Mouse (Mus musculus) brown adipose tissue, adult 24 weeks (tissue): ENCODE measurements around the gene Zfp612. TPM values are rescaled to one million over a fixed set of nuclear protein-coding genes. Genes with fewer than 3 reads are reported as not detected.

ENCODE experiments used
- H3K27ac ChIP-seq: fragments of 200-500 bp; replicated peaks from 2 replicates; pipeline ENCODE4 v1.5.1; 2012; ENCODE audit warnings: low read depth, mild to moderate bottlenecking, low read length
- H3K4me1 ChIP-seq: fragments of 200-500 bp; 2 replicates; pipeline ENCODE4 v1.6.1; 2012; ENCODE audit warnings: low read length, mixed read lengths; ENCODE audit not compliant: control insufficient read depth, insufficient read depth, insufficient read length
- H3K4me3 ChIP-seq: fragments of 200-500 bp; 2 replicates; pipeline ENCODE4 v1.5.1; 2012; ENCODE audit warnings: low read depth, mild to moderate bottlenecking, low read length, moderate library complexity; ENCODE audit not compliant: insufficient read depth
- polyA plus RNA-seq: library from polyadenylated mRNA; stranded (reverse); fragments of >200 nt; gene quantifications from 2 replicates; pipeline ENCODE4 v1.2.4, GENCODE M21; 2012; ENCODE audit not compliant: missing spikeins, insufficient read depth, insufficient read length

The Zfp612 gene
- polyA plus RNA-seq, 1 experiment, result 1.7 TPM

- no peak overlapping the region for H3K4me3 ChIP-seq
- H3K4me1 ChIP-seq, result peaks cover 3% of the 10 kb centered on the region; the same call in 1 of the 2 replicates
- no peak overlapping the region for H3K27ac ChIP-seq
Observed at GRCm38 (mm10) chr8:110082416-110083105, 3.0 kb downstream of the Zfp612 start.

GRCm38 (mm10) chr8:110091869-110092268 lies 12.3 kb downstream of the Zfp612 start:
- Histone ChIP-seq H3K27ac (no peak overlapping the region), H3K4me3 (no peak overlapping the region), H3K4me1 (no peaks in the 10 kb centered on the region)

- no peak within 1 kb of the TSS for H3K27ac ChIP-seq
- no peaks in the 10 kb centered on the region for H3K4me1 ChIP-seq
- no peak within 1 kb of the TSS for H3K4me3 ChIP-seq
Observed at GRCm38 (mm10) chr8:110100907-110101306, 21.4 kb downstream of the Zfp612 start, which contains the start of gene Gm21964. Gene Gm21964 (plus strand): TSS chr8:110101207.

- Histone ChIP-seq H3K27ac (no peak overlapping the region), H3K4me3 (no peak overlapping the region), H3K4me1 (no peaks in the 10 kb centered on the region)
Observed at GRCm38 (mm10) chr8:110101676-110102075, 22.1 kb downstream of the Zfp612 start.

GRCm38 (mm10) chr8:110102653-110103052 lies 23.1 kb downstream of the Zfp612 start, which contains the start of gene Gm17720:
Gene Gm17720 (minus strand): TSS chr8:110102753.
- no peak within 1 kb of the TSS for H3K4me3 ChIP-seq
- H3K27ac ChIP-seq, result no peak within 1 kb of the TSS
- H3K4me1 ChIP-seq, result no peaks in the 10 kb centered on the region

GRCm38 (mm10) chr8:110119715-110120114 lies 40.2 kb downstream of the Zfp612 start:
- Histone ChIP-seq H3K27ac (no peak overlapping the region), H3K4me1 (no peaks in the 10 kb centered on the region), H3K4me3 (no peak overlapping the region)

- no peak overlapping the region for H3K4me3 ChIP-seq
- H3K4me1 ChIP-seq, result no peaks in the 10 kb centered on the region
- no peak overlapping the region for H3K27ac ChIP-seq
Observed at GRCm38 (mm10) chr8:110130537-110130936, 51.0 kb downstream of the Zfp612 start.

GRCm38 (mm10) chr8:110134236-110134635 lies 54.7 kb downstream of the Zfp612 start:
- no peak overlapping the region for H3K4me3 ChIP-seq
- no peak overlapping the region for H3K27ac ChIP-seq
- no peaks in the 10 kb centered on the region for H3K4me1 ChIP-seq

GRCm38 (mm10) chr8:110135515-110135914 lies 56.0 kb downstream of the Zfp612 start:
- no peak overlapping the region for H3K4me3 ChIP-seq
- H3K27ac ChIP-seq, result no peak overlapping the region
- H3K4me1 ChIP-seq, result no peaks in the 10 kb centered on the region

GRCm38 (mm10) chr8:110140156-110140555 lies 60.6 kb downstream of the Zfp612 start:
- Histone ChIP-seq H3K27ac (no peak overlapping the region), H3K4me1 (no peaks in the 10 kb centered on the region), H3K4me3 (no peak overlapping the region)

- H3K4me1 ChIP-seq, result no peaks in the 10 kb centered on the region
Observed at GRCm38 (mm10) chr8:110140770-110141169, 61.2 kb downstream of the Zfp612 start.

More at GRCm38 (mm10) chr8:110140770-110141169, 61.2 kb downstream of the Zfp612 start:
- Histone ChIP-seq H3K27ac (no peak overlapping the region), H3K4me3 (no peak overlapping the region)

Other genes starting within 250 kb of the Zfp612 start
- gene Phlpp2, start 211.2 kb upstream of the Zfp612 start, polyA plus RNA-seq, result 2.3 and 2.4 TPM in 2 replicates
- not detected in 2 replicates for gene Marveld3, start 117.5 kb upstream of the Zfp612 start, polyA plus RNA-seq
- gene Tat, start 89.3 kb upstream of the Zfp612 start, polyA plus RNA-seq, result 1.5 TPM in 1 of 2 replicates, not detected in the other
- gene Chst4, start 40.0 kb upstream of the Zfp612 start, polyA plus RNA-seq, result not detected in 2 replicates
- not detected in 2 replicates for gene Gm21964, start 21.5 kb downstream of the Zfp612 start, polyA plus RNA-seq
- not detected in 2 replicates for gene Gm17720, start 23.0 kb downstream of the Zfp612 start, polyA plus RNA-seq
- gene Calb2, start 88.5 kb downstream of the Zfp612 start, polyA plus RNA-seq, result not detected in 2 replicates
- gene Cmtr2, start 135.9 kb downstream of the Zfp612 start, polyA plus RNA-seq, result 1.1 and 1.9 TPM in 2 replicates
- 0.08 TPM in 1 of 2 replicates, not detected in the other for gene Hydin, start 187.2 kb downstream of the Zfp612 start, polyA plus RNA-seq